Mouse (Mus musculus) lung, embryonic 14.5 days (tissue): ENCODE measurements around the gene Man1c1. TPM values are rescaled to one million over a fixed set of nuclear protein-coding genes. Genes with fewer than 3 reads are reported as not detected.

Experiments used
- ATAC-seq: fragments of 200-750 bp; cut with Nextera tagmentation; 2 replicates; pipeline ENCODE4 v1.8.0; 2017; ENCODE audit warnings: mild to moderate bottlenecking, moderate TSS enrichment, moderate library complexity; ENCODE audit not compliant: insufficient read depth
- DNase-seq: peaks from one replicate; pipeline ENCODE4 v3.0.0-alpha.2; 2015
- H3K27ac ChIP-seq: fragments of 300-500 bp; sonication (generic); 2 replicates; pipeline ENCODE4 v1.5.1; 2014; ENCODE audit warnings: low read depth, mild to moderate bottlenecking, moderate library complexity
- H3K27me3 ChIP-seq: fragments of 300-500 bp; sonication (generic); 2 replicates; pipeline ENCODE4 v1.6.1; 2014; ENCODE audit warnings: low read length, control low read depth; ENCODE audit not compliant: insufficient read depth
- H3K36me3 ChIP-seq: fragments of 300-500 bp; sonication (generic); 2 replicates; pipeline ENCODE4 v1.6.1; 2014; ENCODE audit warnings: control low read depth; ENCODE audit not compliant: insufficient read depth
- H3K4me1 ChIP-seq: fragments of 300-500 bp; sonication (generic); 2 replicates; pipeline ENCODE4 v1.6.1; 2014; ENCODE audit warnings: antibody characterized with exemption, control low read depth; ENCODE audit not compliant: insufficient read depth
- H3K4me2 ChIP-seq: fragments of 300-500 bp; sonication (generic); 2 replicates; pipeline ENCODE4 v1.6.1; 2014; ENCODE audit warnings: mild to moderate bottlenecking
- H3K4me3 ChIP-seq: fragments of 300-500 bp; sonication (generic); 2 replicates; pipeline ENCODE4 v1.5.1; 2014; ENCODE audit warnings: low read depth, low read length
- H3K9ac ChIP-seq: fragments of 300-500 bp; sonication (generic); 2 replicates; pipeline ENCODE4 v1.6.1; 2014
- H3K9me3 ChIP-seq: fragments of 300-500 bp; sonication (generic); 2 replicates; pipeline ENCODE4 v1.6.1; 2016; ENCODE audit warnings: low read depth, low read length, control low read depth
- CTCF ChIP-seq: IDR thresholded peaks from 2 replicates; pipeline ENCODE4 v1.5.1; 2016; ENCODE audit warnings: antibody characterized with exemption, low read depth
- WGBS: fragments of 180-500 bp; shearing (Covaris S2); extraction: QIAGEN DNeasy Blood & Tissue Kit; methylation state at CpG from one replicate; pipeline ENCODE4 v1.1.7; 2014; 5-methylcytosine and 5-hydroxymethylcytosine counted together
- polyA plus RNA-seq: library from polyadenylated mRNA; unstranded; fragments of >200 nt; fragmentation: Nextera tagmentation; extraction: Ambion mirVana; gene quantifications from 2 replicates; pipeline ENCODE4 v1.2.1, GENCODE M21; 2014

Man1c1 gene
- polyA plus RNA-seq, 1 experiment from 2014 or later = 3.3 TPM

- Histone ChIP-seq H3K4me1 (no peaks in the 10 kb centered on the region), H3K36me3 (peaks cover 89% of the 10 kb centered on the region), H3K9ac (no peak overlapping the region), H3K9me3 (no peaks in the 10 kb centered on the region), H3K4me3 (no peak overlapping the region), H3K4me2 (no peak overlapping the region), H3K27ac (no peak overlapping the region), H3K27me3 (no peaks in the 10 kb centered on the region)
- TF ChIP-seq CTCF = no peak
- WGBS = 80% methylated on average over 5 of the region's 5 CpGs
- no peak for ATAC-seq
- no peak for DNase-seq
These were observed 177.9 kb downstream of the Man1c1 start for GRCm38 (mm10) chr4:134526220-134526619.

GRCm38 (mm10) chr4:134525806-134526205, 178.3 kb downstream of the Man1c1 start:
- Histone ChIP-seq H3K4me1 (no peaks in the 10 kb centered on the region), H3K9me3 (no peaks in the 10 kb centered on the region), H3K27ac (no peak overlapping the region), H3K9ac (no peak overlapping the region), H3K4me2 (no peak overlapping the region), H3K4me3 (no peak overlapping the region), H3K27me3 (no peaks in the 10 kb centered on the region), H3K36me3 (peaks cover 85% of the 10 kb centered on the region)
- no peak for TF ChIP-seq CTCF
- no peak for DNase-seq
- WGBS = 77% methylated on average over 5 of the region's 5 CpGs
- ATAC-seq = no peak

GRCm38 (mm10) chr4:134523447-134523846, 180.6 kb downstream of the Man1c1 start:
- H3K9me3 ChIP-seq = no peaks in the 10 kb centered on the region
- H3K27me3 ChIP-seq = no peaks in the 10 kb centered on the region
- WGBS = 83% methylated on average over 4 of the region's 4 CpGs
- no peak overlapping the region for H3K4me2 ChIP-seq
- H3K9ac ChIP-seq = no peak overlapping the region
- peaks cover 68% of the 10 kb centered on the region for H3K36me3 ChIP-seq
- H3K4me3 ChIP-seq = no peak overlapping the region
- no peak for DNase-seq
- ATAC-seq = no peak
- no peak for TF ChIP-seq CTCF
- no peaks in the 10 kb centered on the region; the same call in 1 of the 2 replicates for H3K4me1 ChIP-seq
- no peak overlapping the region for H3K27ac ChIP-seq

DNA sequence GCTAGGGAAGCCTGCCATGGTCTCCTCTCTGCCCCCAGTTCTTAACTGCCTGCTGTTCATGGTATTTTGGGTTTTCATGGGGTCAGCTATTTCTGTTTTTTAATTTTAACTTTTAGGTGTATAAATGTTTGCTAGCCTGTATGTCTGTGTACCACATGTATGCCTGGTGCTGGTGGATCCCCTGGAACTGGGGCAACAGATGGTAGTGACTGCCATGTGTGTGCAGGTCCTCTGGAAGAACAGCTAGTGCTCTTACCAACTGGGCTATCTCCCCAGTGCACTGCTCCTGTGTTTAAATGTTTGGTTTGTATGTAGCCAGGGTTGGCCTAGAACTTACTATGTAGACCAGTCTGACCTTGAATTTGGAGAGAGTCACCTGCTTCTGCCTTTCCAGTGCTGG, 184.8 kb downstream of the Man1c1 start:
- no peak overlapping the region for H3K4me2 ChIP-seq
- no peak overlapping the region for H3K9ac ChIP-seq
- H3K9me3 ChIP-seq = no peaks in the 10 kb centered on the region
- no peak for TF ChIP-seq CTCF
- DNase-seq = no peak
- H3K4me3 ChIP-seq = no peak overlapping the region
- H3K27me3 ChIP-seq = no peaks in the 10 kb centered on the region
- no peak for ATAC-seq
- H3K4me1 ChIP-seq = peaks cover 3% of the 10 kb centered on the region; the same call in 1 of the 2 replicates
- peaks cover 31% of the 10 kb centered on the region for H3K36me3 ChIP-seq
- H3K27ac ChIP-seq = no peak overlapping the region

- no peak for TF ChIP-seq CTCF
- no peaks in the 10 kb centered on the region for H3K9me3 ChIP-seq
- H3K4me3 ChIP-seq = no peak overlapping the region
- no peak overlapping the region for H3K4me2 ChIP-seq
- ATAC-seq = no peak
- peaks cover 26% of the 10 kb centered on the region for H3K36me3 ChIP-seq
- H3K27ac ChIP-seq = no peak overlapping the region
- no peaks in the 10 kb centered on the region for H3K27me3 ChIP-seq
- 88% methylated on average over 4 of the region's 4 CpGs for WGBS
- H3K9ac ChIP-seq = no peak overlapping the region
- H3K4me1 ChIP-seq = peaks cover 3% of the 10 kb centered on the region; the same call in 1 of the 2 replicates
- DNase-seq = no peak
These were observed 185.5 kb downstream of the Man1c1 start for GRCm38 (mm10) chr4:134518541-134518940.

GRCm38 (mm10) chr4:134517719-134518118, 186.4 kb downstream of the Man1c1 start:
- peaks cover 17% of the 10 kb centered on the region for H3K36me3 ChIP-seq
- H3K27ac ChIP-seq = no peak overlapping the region; the same call in 1 of the 2 replicates
- DNase-seq = no peak
- ATAC-seq = no peak
- peaks cover 6% of the 10 kb centered on the region; the same call in 1 of the 2 replicates for H3K4me1 ChIP-seq
- H3K9ac ChIP-seq = no peak overlapping the region
- no peaks in the 10 kb centered on the region for H3K9me3 ChIP-seq
- no peaks in the 10 kb centered on the region for H3K27me3 ChIP-seq
- 86% methylated on average over 10 of the region's 10 CpGs for WGBS
- H3K4me2 ChIP-seq = no peak overlapping the region
- no peak overlapping the region for H3K4me3 ChIP-seq
- TF ChIP-seq CTCF = no peak

DNA sequence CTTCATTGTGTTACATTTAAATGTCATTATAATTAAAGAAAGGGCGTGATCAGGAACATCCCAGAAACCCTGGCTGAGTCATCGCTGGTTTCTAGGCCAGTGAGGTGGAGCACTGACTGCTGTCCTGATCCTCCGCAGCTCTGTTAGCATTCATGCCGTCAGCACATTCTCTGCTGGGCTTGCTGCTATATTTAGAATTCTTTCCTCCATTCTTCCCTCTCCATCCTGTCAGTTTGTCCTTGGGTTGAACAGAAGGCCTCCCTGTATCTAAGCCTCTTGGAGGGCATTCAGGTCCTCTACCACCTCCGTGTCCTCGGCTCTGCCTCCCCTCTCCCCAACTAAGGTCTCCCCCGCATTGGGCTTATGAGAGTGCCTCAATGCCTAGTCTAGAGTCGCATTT, 187.1 kb downstream of the Man1c1 start:
- Histone ChIP-seq H3K27ac (peak overlapping the region; percentile 44; the same call in 1 of the 2 replicates), H3K27me3 (no peaks in the 10 kb centered on the region), H3K9me3 (no peaks in the 10 kb centered on the region), H3K4me2 (no peak overlapping the region), H3K4me3 (no peak overlapping the region), H3K4me1 (peaks cover 6% of the 10 kb centered on the region; the same call in 1 of the 2 replicates), H3K9ac (no peak overlapping the region), H3K36me3 (peaks cover 15% of the 10 kb centered on the region)
- ATAC-seq = no peak
- TF ChIP-seq CTCF = no peak
- 64% methylated on average over 8 of the region's 8 CpGs for WGBS
- no peak for DNase-seq

DNA sequence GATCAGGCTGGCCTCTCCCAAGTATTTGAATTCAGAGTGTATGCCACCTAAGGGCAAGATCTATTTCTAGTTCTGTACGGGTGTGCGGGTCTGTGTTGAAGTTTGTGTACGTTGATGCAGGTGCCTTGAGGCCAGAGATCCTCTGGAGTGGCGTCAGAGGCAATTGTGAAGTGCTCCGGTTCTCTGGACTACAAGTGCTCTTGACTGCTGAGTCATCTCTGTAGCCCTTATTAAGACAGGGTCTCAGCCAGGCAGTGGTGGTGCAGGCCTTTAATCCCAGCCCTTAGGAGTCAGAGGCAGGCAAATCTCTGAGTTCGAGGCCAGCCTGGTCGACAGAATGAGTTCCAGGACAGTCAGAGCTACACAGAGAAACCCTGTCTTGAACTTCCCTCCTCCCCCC, 188.5 kb downstream of the Man1c1 start:
- peaks cover 6% of the 10 kb centered on the region; the same call in 1 of the 2 replicates for H3K4me1 ChIP-seq
- H3K27ac ChIP-seq = no peak overlapping the region
- H3K9me3 ChIP-seq = no peaks in the 10 kb centered on the region
- H3K9ac ChIP-seq = no peak overlapping the region
- TF ChIP-seq CTCF = no peak
- H3K27me3 ChIP-seq = no peaks in the 10 kb centered on the region
- DNase-seq (no peak), ATAC-seq (no peak)
- no peak overlapping the region for H3K4me3 ChIP-seq
- no peak overlapping the region for H3K4me2 ChIP-seq
- 57% methylated on average over 7 of the region's 7 CpGs for WGBS
- peaks cover 8% of the 10 kb centered on the region for H3K36me3 ChIP-seq
